Mouse (Mus musculus): ENCODE measurements around the gene Gm49416.
"Not testable (repeated sequence)": the region's sequence is repeated elsewhere in the genome, so short reads cannot be mapped to it uniquely, and the experiment has no call there.

Gene Gm49416

GRCm38 (mm10) chr19:8875031-8875430, 13.7 kb upstream of the Gm49416 start:
- no peak for DNase-seq (ENCODE audit: low read depth, low spot score)

- peak; percentile 70 for DNase-seq (ENCODE audit: low read depth, low spot score)
Observed at GRCm38 (mm10) chr19:8880311-8881033, 8.3 kb upstream of the Gm49416 start, which contains the start of gene Uqcc3. Gene Uqcc3 (minus strand): TSS chr19:8880923.

GRCm38 (mm10) chr19:8881034-8881392, 7.7 kb upstream of the Gm49416 start:
- DNase-seq (ENCODE audit: low read depth, low spot score) = no peak

GRCm38 (mm10) chr19:8883616-8884015, 5.1 kb upstream of the Gm49416 start, which contains the start of the genes Lbhd1 and Gm49403:
Gene Lbhd1 (plus strand): TSS chr19:8883732.
Gene Gm49403 (plus strand): TSS chr19:8883930.
- no peak for DNase-seq (ENCODE audit: low read depth, low spot score)

- DNase-seq (ENCODE audit: low read depth, low spot score) = no peak
Observed at GRCm38 (mm10) chr19:8886916-8887584, 1.7 kb upstream of the Gm49416 start.

- no peak for DNase-seq (ENCODE audit: low read depth, low spot score)
Observed at GRCm38 (mm10) chr19:8887585-8888463, 902 bp upstream of the Gm49416 start.

- peak; percentile 83 for DNase-seq (ENCODE audit: low read depth, low spot score)
Observed at GRCm38 (mm10) chr19:8892829-8893766, 4.4 kb downstream of the Gm49416 start, which contains the start of gene Ints5. Gene Ints5 (plus strand): TSS chr19:8893005.

GRCm38 (mm10) chr19:8895397-8895960, 6.8 kb downstream of the Gm49416 start:
- no peak for DNase-seq (ENCODE audit: low read depth, low spot score)

GRCm38 (mm10) chr19:8896231-8896630, 7.5 kb downstream of the Gm49416 start:
- not testable (repeated sequence) for DNase-seq (ENCODE audit: low read depth, low spot score)

GRCm38 (mm10) chr19:8897211-8897864, 8.6 kb downstream of the Gm49416 start:
- not testable (repeated sequence) for DNase-seq (ENCODE audit: low read depth, low spot score)

GRCm38 (mm10) chr19:8897865-8898495, 9.3 kb downstream of the Gm49416 start, which contains the start of gene Ganab:
Gene Ganab (plus strand): TSS chr19:8898071.
- DNase-seq (ENCODE audit: low read depth, low spot score) = peak; percentile 96

- no peak for DNase-seq (ENCODE audit: low read depth, low spot score)
Observed at GRCm38 (mm10) chr19:8898576-8898975, 9.8 kb downstream of the Gm49416 start.

- DNase-seq (ENCODE audit: low read depth, low spot score) = no peak
Observed at GRCm38 (mm10) chr19:8899079-8899478, 10.4 kb downstream of the Gm49416 start.

- DNase-seq (ENCODE audit: low read depth, low spot score) = no peak
Observed at GRCm38 (mm10) chr19:8903412-8903811, 14.7 kb downstream of the Gm49416 start.

GRCm38 (mm10) chr19:8908531-8908930, 19.8 kb downstream of the Gm49416 start:
- DNase-seq (ENCODE audit: low read depth, low spot score) = no peak

GRCm38 (mm10) chr19:8911810-8912209, 23.1 kb downstream of the Gm49416 start:
- DNase-seq (ENCODE audit: low read depth, low spot score) = no peak

GRCm38 (mm10) chr19:8914212-8914611, 25.5 kb downstream of the Gm49416 start:
- no peak for DNase-seq (ENCODE audit: low read depth, low spot score)

GRCm38 (mm10) chr19:8919000-8919399, 30.3 kb downstream of the Gm49416 start:
- DNase-seq (ENCODE audit: low read depth, low spot score) = no peak

- DNase-seq (ENCODE audit: low read depth, low spot score) = no peak
Observed at GRCm38 (mm10) chr19:8919684-8920072, 31.0 kb downstream of the Gm49416 start.

Data from forelimb bud, embryonic 11.5 days (tissue).